In genomic region chr2:80884231-80884630, GRCm38 (mm10) we compare ENCODE assay signal across 32 mouse cellular contexts.
"Had no signal": no experiment of that assay in that cellular context is flagged by ENCODE, and none has a peak within 500 bp of the region (broad histone marks: within the 10 kb centered on the region; RNA-seq: fewer than 3 reads in every experiment).

No protein-coding gene starts in this region.

- H3K9me3 ChIP-seq: limb, embryonic 10.5 days; limb, embryonic 12.5 days; limb, embryonic 13.5 days; limb, embryonic 15.5 days; liver, embryonic 12.5 days; liver, embryonic 13.5 days; liver, embryonic 15.5 days; lung, embryonic 15.5 days; midbrain, embryonic 10.5 days; midbrain, embryonic 12.5 days; midbrain, embryonic 13.5 days; midbrain, embryonic 15.5 days; neural tube, embryonic 12.5 days had no signal

- DNase-seq: left cerebral cortex, postnatal 4 days; liver; liver, embryonic 13.5 days; liver, postnatal 0 days; lung, adult 18-20 months; lung, adult 2 months; lung, embryonic 14.5 days; lung, postnatal 10 days; lung, postnatal 14 days; lung, postnatal 36 days; lung, postnatal 4 days; midbrain, embryonic 14.5 days had no signal

- H3K27me3 ChIP-seq: limb, embryonic 12.5 days; limb, embryonic 13.5 days; limb, embryonic 15.5 days; liver, embryonic 12.5 days; liver, embryonic 13.5 days; liver, embryonic 15.5 days; lung, embryonic 15.5 days; megakaryocyte, embryonic 14.5 days; midbrain, embryonic 12.5 days; midbrain, embryonic 13.5 days; midbrain, embryonic 15.5 days; neural tube, embryonic 12.5 days had no signal

- ATAC-seq: liver, embryonic 12.5 days; liver, postnatal 0 days; lung, postnatal 0 days; midbrain, embryonic 13.5 days; midbrain, embryonic 15.5 days; midbrain, embryonic 16.5 days had no signal

- H3K9ac ChIP-seq: limb, embryonic 12.5 days; limb, embryonic 13.5 days; limb, embryonic 15.5 days; liver, embryonic 12.5 days; liver, embryonic 13.5 days; liver, embryonic 14.5 days; liver, embryonic 15.5 days; liver, postnatal 0 days; lung, embryonic 14.5 days; lung, embryonic 15.5 days; midbrain, embryonic 12.5 days; midbrain, embryonic 13.5 days; midbrain, embryonic 15.5 days; neural tube, embryonic 12.5 days had no signal

- H3K4me2 ChIP-seq: limb, embryonic 12.5 days; limb, embryonic 13.5 days; limb, embryonic 15.5 days; liver, embryonic 11.5 days; liver, embryonic 12.5 days; liver, embryonic 13.5 days; liver, embryonic 15.5 days; lung, embryonic 14.5 days; lung, embryonic 15.5 days; midbrain, embryonic 11.5 days; midbrain, embryonic 12.5 days; midbrain, embryonic 13.5 days; midbrain, embryonic 15.5 days; neural tube, embryonic 12.5 days had no signal

- H3K4me1 ChIP-seq: limb, embryonic 10.5 days; limb, embryonic 12.5 days; limb, embryonic 13.5 days; limb, embryonic 15.5 days; liver, embryonic 12.5 days; liver, embryonic 13.5 days; liver, embryonic 15.5 days; lung, embryonic 15.5 days; megakaryocyte, embryonic 14.5 days; midbrain, embryonic 10.5 days; midbrain, embryonic 12.5 days; midbrain, embryonic 13.5 days; midbrain, embryonic 15.5 days; neural tube, embryonic 12.5 days had no signal

- H3K36me3 ChIP-seq: limb, embryonic 10.5 days; limb, embryonic 12.5 days; limb, embryonic 13.5 days; limb, embryonic 15.5 days; liver, embryonic 12.5 days; liver, embryonic 13.5 days; liver, embryonic 15.5 days; lung, embryonic 15.5 days; midbrain, embryonic 10.5 days; midbrain, embryonic 12.5 days; midbrain, embryonic 13.5 days; midbrain, embryonic 15.5 days; neural tube, embryonic 12.5 days had no signal

- H3K27ac ChIP-seq: limb, embryonic 10.5 days; limb, embryonic 12.5 days; limb, embryonic 13.5 days; limb, embryonic 15.5 days; liver, embryonic 12.5 days; liver, embryonic 13.5 days; liver, embryonic 14.5 days; liver, embryonic 15.5 days; lung, embryonic 15.5 days; macrophage; midbrain, embryonic 10.5 days; midbrain, embryonic 12.5 days; midbrain, embryonic 13.5 days; midbrain, embryonic 15.5 days; neural tube, embryonic 12.5 days had no signal

- H3K4me3 ChIP-seq: limb, embryonic 10.5 days; limb, embryonic 12.5 days; limb, embryonic 13.5 days; limb, embryonic 15.5 days; liver, embryonic 12.5 days; liver, embryonic 13.5 days; liver, embryonic 15.5 days; lung, embryonic 15.5 days; megakaryocyte, embryonic 14.5 days; midbrain, embryonic 10.5 days; midbrain, embryonic 12.5 days; midbrain, embryonic 13.5 days; midbrain, embryonic 15.5 days; myocyte; neural tube, embryonic 12.5 days had no signal
